Mouse (Mus musculus): ENCODE measurements around the gene Ddx19a.
"Not testable (repeated sequence)": the region's sequence is repeated elsewhere in the genome, so short reads cannot be mapped to it uniquely, and the experiment has no call there.

Ddx19a gene

GRCm38 (mm10) chr8:110997547-110998531, at the start of gene Ddx19a:
Gene Ddx19a (minus strand): TSS chr8:110997800.
- DNase-seq (ENCODE audit: low spot score): peak; percentile 79

- DNase-seq (ENCODE audit: low spot score): no peak
Observed at GRCm38 (mm10) chr8:111044003-111044734, 46.6 kb upstream of the Ddx19a start.

- DNase-seq (ENCODE audit: low spot score): no peak
Observed at GRCm38 (mm10) chr8:111042546-111042945, 44.9 kb upstream of the Ddx19a start.

- DNase-seq (ENCODE audit: low spot score): no peak
Observed at GRCm38 (mm10) chr8:111036591-111036990, 39.0 kb upstream of the Ddx19a start.

- no peak for DNase-seq (ENCODE audit: low spot score)
Observed at GRCm38 (mm10) chr8:111034276-111034675, 36.7 kb upstream of the Ddx19a start.

- peak; percentile 94 for DNase-seq (ENCODE audit: low spot score)
Observed at GRCm38 (mm10) chr8:111033482-111034215, 36.0 kb upstream of the Ddx19a start.

- no peak for DNase-seq (ENCODE audit: low spot score)
Observed at GRCm38 (mm10) chr8:111032916-111033315, 35.3 kb upstream of the Ddx19a start, which contains the start of gene Aars. Gene Aars (plus strand): TSS chr8:111033144.

- no peak for DNase-seq (ENCODE audit: low spot score)
Observed at GRCm38 (mm10) chr8:111031572-111031971, 34.0 kb upstream of the Ddx19a start, which contains the start of gene Ddx19b. Gene Ddx19b (minus strand): TSS chr8:111031751.

GRCm38 (mm10) chr8:111030045-111030444, 32.4 kb upstream of the Ddx19a start:
- DNase-seq (ENCODE audit: low spot score): no peak

GRCm38 (mm10) chr8:111029589-111029988, 32.0 kb upstream of the Ddx19a start:
- no peak for DNase-seq (ENCODE audit: low spot score)

- DNase-seq (ENCODE audit: low spot score): peak; percentile 71
Observed at GRCm38 (mm10) chr8:111027391-111027937, 29.9 kb upstream of the Ddx19a start.

GRCm38 (mm10) chr8:111026609-111027008, 29.0 kb upstream of the Ddx19a start:
- DNase-seq (ENCODE audit: low spot score): not testable (repeated sequence)

GRCm38 (mm10) chr8:111010230-111010991, 12.8 kb upstream of the Ddx19a start:
- not testable (repeated sequence) for DNase-seq (ENCODE audit: low spot score)

- peak; percentile 1 for DNase-seq (ENCODE audit: low spot score)
Observed at GRCm38 (mm10) chr8:110996641-110997430, 764 bp downstream of the Ddx19a start.

GRCm38 (mm10) chr8:110990017-110990416, 7.6 kb downstream of the Ddx19a start:
- DNase-seq (ENCODE audit: low spot score): no peak

GRCm38 (mm10) chr8:110987805-110988744, 9.5 kb downstream of the Ddx19a start:
- no peak for DNase-seq (ENCODE audit: low spot score)

GRCm38 (mm10) chr8:110981304-110981703, 16.3 kb downstream of the Ddx19a start:
- DNase-seq (ENCODE audit: low spot score): no peak

- DNase-seq (ENCODE audit: low spot score): not testable (repeated sequence)
Observed at GRCm38 (mm10) chr8:110977987-110978386, 19.6 kb downstream of the Ddx19a start.

GRCm38 (mm10) chr8:110976532-110976931, 21.1 kb downstream of the Ddx19a start:
- DNase-seq (ENCODE audit: low spot score): not testable (repeated sequence)
